Mouse (Mus musculus) heart, embryonic 15.5 days (tissue): ENCODE measurements around the gene Ggta1. TPM values are rescaled to one million over a fixed set of nuclear protein-coding genes. Genes with fewer than 3 reads are reported as not detected.

Experiments used
- ATAC-seq: fragments of 200-750 bp; cut with Nextera tagmentation; replicated peaks from 2 replicates; pipeline ENCODE4 v1.8.0; 2017; ENCODE audit warnings: low read depth, moderate TSS enrichment; ENCODE audit not compliant: insufficient number of reproducible peaks, insufficient read depth, low FRiP score
- H3K27ac ChIP-seq: fragments of 300-500 bp; sonication (generic); 2 replicates; pipeline ENCODE4 v1.5.1; 2015; ENCODE audit warnings: mild to moderate bottlenecking, inconsistent platforms
- H3K27me3 ChIP-seq: fragments of 300-500 bp; sonication (generic); 2 replicates; pipeline ENCODE4 v1.6.1; 2015; ENCODE audit warnings: inconsistent platforms
- H3K36me3 ChIP-seq: fragments of 300-500 bp; sonication (generic); 2 replicates; pipeline ENCODE4 v1.6.1; 2015; ENCODE audit warnings: mild to moderate bottlenecking, inconsistent platforms
- H3K4me1 ChIP-seq: fragments of 300-500 bp; sonication (generic); replicated peaks from 2 replicates; pipeline ENCODE4 v1.6.1; 2015; ENCODE audit warnings: inconsistent platforms
- H3K4me2 ChIP-seq: fragments of 300-500 bp; sonication (generic); 2 replicates; pipeline ENCODE4 v1.6.1; 2015; ENCODE audit warnings: inconsistent platforms, mild to moderate bottlenecking, moderate library complexity
- H3K4me3 ChIP-seq: fragments of 300-500 bp; sonication (generic); 2 replicates; pipeline ENCODE4 v1.5.1; 2015; ENCODE audit warnings: mild to moderate bottlenecking, inconsistent platforms
- H3K9ac ChIP-seq: fragments of 300-500 bp; sonication (generic); 2 replicates; pipeline ENCODE4 v1.6.1; 2015; ENCODE audit warnings: mild to moderate bottlenecking, inconsistent platforms
- H3K9me3 ChIP-seq: fragments of 300-500 bp; sonication (generic); replicated peaks from 2 replicates; pipeline ENCODE4 v1.6.1; 2016; ENCODE audit warnings: inconsistent platforms
- WGBS: fragments of 180-500 bp; shearing (Covaris S2); methylation state at CpG from one replicate; pipeline ENCODE4 v1.1.7; 2015; ENCODE audit warnings: mixed read lengths; 5-methylcytosine and 5-hydroxymethylcytosine counted together
- polyA plus RNA-seq: library from polyadenylated mRNA; unstranded; fragments of >200 nt; fragmentation: Nextera tagmentation; extraction: Ambion mirVana; gene quantifications from 2 replicates; pipeline ENCODE4 v1.2.1, GENCODE M21; 2015

The Ggta1 gene
- polyA plus RNA-seq, 1 experiment from 2014 or later = 27.4 TPM

- Histone ChIP-seq H3K4me3 (peak overlapping the region; percentile 31), H3K27ac (peak overlapping the region; percentile 72), H3K36me3 (no peaks in the 10 kb centered on the region), H3K9ac (peak overlapping the region; percentile 40; the same call in 1 of the 2 replicates), H3K9me3 (no peaks in the 10 kb centered on the region), H3K4me1 (peaks cover 61% of the 10 kb centered on the region), H3K4me2 (peak overlapping the region; percentile 55), H3K27me3 (no peaks in the 10 kb centered on the region)
- 16% methylated on average over 7 of the region's 7 CpGs for WGBS
- ATAC-seq = peak; percentile 59
These were observed 31.0 kb downstream of the Ggta1 start for GRCm38 (mm10) chr2:35432011-35432410.

GRCm38 (mm10) chr2:35430806-35431205 is 32.2 kb downstream of the Ggta1 start:
- WGBS = 92% methylated on average over 8 of the region's 8 CpGs
- Histone ChIP-seq H3K4me1 (peaks cover 61% of the 10 kb centered on the region), H3K27ac (peak overlapping the region; percentile 72; the same call in 1 of the 2 replicates), H3K9ac (no peak overlapping the region), H3K9me3 (no peaks in the 10 kb centered on the region), H3K27me3 (no peaks in the 10 kb centered on the region), H3K4me2 (no peak overlapping the region), H3K36me3 (no peaks in the 10 kb centered on the region), H3K4me3 (no peak overlapping the region)
- no peak for ATAC-seq

GRCm38 (mm10) chr2:35428615-35429300 is 34.3 kb downstream of the Ggta1 start:
- Histone ChIP-seq H3K9me3 (no peaks in the 10 kb centered on the region), H3K27ac (0 out of 2 replicates have a peak overlapping the region, but pooled peaks have one; percentile 1), H3K27me3 (no peaks in the 10 kb centered on the region), H3K9ac (no peak overlapping the region), H3K4me2 (no peak overlapping the region), H3K4me1 (peaks cover 45% of the 10 kb centered on the region), H3K36me3 (no peaks in the 10 kb centered on the region), H3K4me3 (no peak overlapping the region)
- 62% methylated on average over 4 of the region's 4 CpGs for WGBS
- no peak for ATAC-seq

- Histone ChIP-seq H3K27me3 (no peaks in the 10 kb centered on the region), H3K9me3 (no peaks in the 10 kb centered on the region), H3K4me1 (peaks cover 33% of the 10 kb centered on the region), H3K36me3 (peaks cover 2% of the 10 kb centered on the region; the same call in 1 of the 2 replicates), H3K27ac (no peak overlapping the region), H3K9ac (no peak overlapping the region), H3K4me2 (no peak overlapping the region), H3K4me3 (no peak overlapping the region)
- no peak for ATAC-seq
- 48% methylated on average over 2 of the region's 2 CpGs for WGBS
These were observed 35.5 kb downstream of the Ggta1 start for GRCm38 (mm10) chr2:35427559-35427958.

- peaks cover 39% of the 10 kb centered on the region for H3K36me3 ChIP-seq
- H3K9me3 ChIP-seq = peaks cover 5% of the 10 kb centered on the region; the same call in 1 of the 2 replicates
- H3K4me1 ChIP-seq = peaks cover 12% of the 10 kb centered on the region
- ATAC-seq = no peak
- H3K27me3 ChIP-seq = no peaks in the 10 kb centered on the region
- H3K9ac ChIP-seq = no peak overlapping the region
- no peak overlapping the region for H3K4me2 ChIP-seq
- H3K4me3 ChIP-seq = no peak overlapping the region
- H3K27ac ChIP-seq = no peak overlapping the region
- 95% methylated on average over 1 of the region's 1 CpGs for WGBS
These were observed 39.2 kb downstream of the Ggta1 start for GRCm38 (mm10) chr2:35423711-35424339.

GRCm38 (mm10) chr2:35422384-35422783 is 40.6 kb downstream of the Ggta1 start:
- peaks cover under 1% of the 10 kb centered on the region; the same call in 1 of the 2 replicates for H3K4me1 ChIP-seq
- ATAC-seq = no peak
- no peak overlapping the region for H3K27ac ChIP-seq
- H3K4me3 ChIP-seq = no peak overlapping the region
- H3K4me2 ChIP-seq = no peak overlapping the region
- peaks cover 40% of the 10 kb centered on the region for H3K36me3 ChIP-seq
- no peak overlapping the region for H3K9ac ChIP-seq
- no peaks in the 10 kb centered on the region for H3K27me3 ChIP-seq
- WGBS = 84% methylated on average over 3 of the region's 3 CpGs
- peaks cover 5% of the 10 kb centered on the region; the same call in 1 of the 2 replicates for H3K9me3 ChIP-seq

GRCm38 (mm10) chr2:35420681-35421080 is 42.4 kb downstream of the Ggta1 start:
- H3K4me3 ChIP-seq = no peak overlapping the region
- 44% methylated on average over 1 of the region's 1 CpGs for WGBS
- no peak for ATAC-seq
- H3K4me1 ChIP-seq = peaks cover 4% of the 10 kb centered on the region; the same call in 1 of the 2 replicates
- no peaks in the 10 kb centered on the region for H3K27me3 ChIP-seq
- no peak overlapping the region for H3K27ac ChIP-seq
- peaks cover 40% of the 10 kb centered on the region for H3K36me3 ChIP-seq
- peaks cover 5% of the 10 kb centered on the region; the same call in 1 of the 2 replicates for H3K9me3 ChIP-seq
- no peak overlapping the region for H3K4me2 ChIP-seq
- no peak overlapping the region for H3K9ac ChIP-seq

GRCm38 (mm10) chr2:35419671-35420070 is 43.4 kb downstream of the Ggta1 start:
- ATAC-seq = no peak
- peaks cover 40% of the 10 kb centered on the region for H3K36me3 ChIP-seq
- WGBS = 94% methylated on average over 2 of the region's 2 CpGs

GRCm38 (mm10) chr2:35419243-35419642 is 43.8 kb downstream of the Ggta1 start:
- no peak overlapping the region for H3K9ac ChIP-seq
- peaks cover 40% of the 10 kb centered on the region for H3K36me3 ChIP-seq
- WGBS = 86% methylated on average over 4 of the region's 4 CpGs
- ATAC-seq = no peak
- peaks cover 4% of the 10 kb centered on the region; the same call in 1 of the 2 replicates for H3K4me1 ChIP-seq
- no peak overlapping the region for H3K27ac ChIP-seq
- H3K27me3 ChIP-seq = no peaks in the 10 kb centered on the region
- H3K4me3 ChIP-seq = no peak overlapping the region
- H3K9me3 ChIP-seq = peaks cover 5% of the 10 kb centered on the region; the same call in 1 of the 2 replicates
- H3K4me2 ChIP-seq = no peak overlapping the region

More at GRCm38 (mm10) chr2:35419671-35420070, 43.4 kb downstream of the Ggta1 start:
- Histone ChIP-seq H3K4me1 (peaks cover 4% of the 10 kb centered on the region; the same call in 1 of the 2 replicates), H3K9me3 (peaks cover 5% of the 10 kb centered on the region; the same call in 1 of the 2 replicates), H3K27me3 (no peaks in the 10 kb centered on the region), H3K4me2 (no peak overlapping the region), H3K27ac (no peak overlapping the region), H3K9ac (no peak overlapping the region), H3K4me3 (no peak overlapping the region)

- Histone ChIP-seq H3K9ac (no peak overlapping the region), H3K4me3 (no peak overlapping the region), H3K4me1 (peaks cover 6% of the 10 kb centered on the region; the same call in 1 of the 2 replicates), H3K27ac (no peak overlapping the region), H3K36me3 (peaks cover 40% of the 10 kb centered on the region), H3K27me3 (no peaks in the 10 kb centered on the region), H3K4me2 (no peak overlapping the region), H3K9me3 (peaks cover 5% of the 10 kb centered on the region; the same call in 1 of the 2 replicates)
- no peak for ATAC-seq
- 45% methylated on average over 1 of the region's 1 CpGs for WGBS
These were observed 45.8 kb downstream of the Ggta1 start for GRCm38 (mm10) chr2:35417231-35417630.

- Histone ChIP-seq H3K27me3 (no peaks in the 10 kb centered on the region), H3K9me3 (peaks cover 5% of the 10 kb centered on the region; the same call in 1 of the 2 replicates), H3K4me3 (no peak overlapping the region), H3K36me3 (peaks cover 34% of the 10 kb centered on the region), H3K9ac (no peak overlapping the region), H3K4me2 (no peak overlapping the region), H3K4me1 (peaks cover 6% of the 10 kb centered on the region; the same call in 1 of the 2 replicates), H3K27ac (no peak overlapping the region)
- WGBS = 73% methylated on average over 6 of the region's 6 CpGs
- no peak for ATAC-seq
These were observed 46.6 kb downstream of the Ggta1 start for GRCm38 (mm10) chr2:35416473-35416872.
